Mouse (Mus musculus): ENCODE results near the gene Abcc4.

GRCm38 (mm10) chr14:118495458-118495857, 210.6 kb downstream of the Abcc4 start:
- TF ChIP-seq CTCF (IDR thresholded peaks at IDR 0.05; ENCODE audit: low read depth, low read length) = no peak
- TF ChIP-seq POLR2A (IDR thresholded peaks at IDR 0.05; ENCODE audit: extremely low read depth, insufficient read depth, low read length) = no peak

Data from liver, adult 2 months (tissue).